Mouse (Mus musculus) kidney, adult 2 months (tissue): ENCODE measurements around the gene Olfr1366.
"Not testable (repeated sequence)": the region's sequence is repeated elsewhere in the genome, so short reads cannot be mapped to it uniquely, and the experiment has no call there.

Experiments used
- CTCF ChIP-seq: fragments of 200-500 bp; conservative IDR thresholded peaks from 2 replicates; pipeline ENCODE4 v1.5.1; 2011; ENCODE audit warnings: low read depth, mild to moderate bottlenecking, control low read depth, low read length, moderate library complexity, mixed read lengths; ENCODE audit not compliant: insufficient read depth, insufficient read length
- POLR2A ChIP-seq: fragments of 200-500 bp; IDR thresholded peaks from one replicate; pipeline ENCODE4 v1.6.1; 2011; ENCODE audit warnings: low read depth, low read length, control low read depth

DNA sequence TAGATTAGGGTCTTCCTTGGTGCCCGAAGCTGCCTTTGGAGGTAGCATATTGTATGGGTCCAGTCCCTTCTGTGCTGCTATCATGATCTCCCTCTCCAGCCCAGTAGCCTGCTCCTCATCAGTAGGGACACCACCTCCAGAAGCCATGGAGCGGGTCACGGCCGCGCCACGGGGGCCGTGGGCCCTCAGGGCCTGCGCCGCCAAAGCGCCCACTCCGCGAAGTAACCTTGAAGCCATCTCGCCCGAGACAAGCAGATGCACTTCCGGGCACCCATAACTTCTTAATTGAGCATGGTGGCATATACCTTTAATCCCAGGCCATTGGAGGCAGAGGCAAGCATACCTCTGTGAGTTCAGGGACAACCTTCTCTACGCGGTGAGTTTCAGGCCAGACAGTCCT, 41.4 kb downstream of the Olfr1366 start, which contains the start of gene Gm11273:
- not testable (repeated sequence) for TF ChIP-seq POLR2A, CTCF
